8 mouse cellular contexts compared by ENCODE assay signal in the genomic region with DNA sequence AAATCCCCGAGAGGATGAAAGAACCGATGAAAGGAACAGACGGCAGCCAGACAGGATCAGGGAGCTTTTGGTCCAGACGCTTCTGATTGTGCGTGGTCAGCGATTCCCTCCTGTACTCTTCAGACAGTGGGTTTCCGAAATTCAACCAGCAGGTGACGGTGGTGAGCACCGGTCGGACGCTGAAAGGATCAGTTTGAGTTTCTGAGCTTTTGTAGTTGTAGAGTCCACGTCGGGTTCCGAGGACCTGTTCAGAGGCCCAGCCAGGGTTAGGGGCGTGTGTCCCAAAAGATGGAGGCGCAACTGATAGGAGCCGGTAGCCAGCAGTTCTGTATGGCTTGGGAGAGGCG. TPM values are rescaled to one million over a fixed set of nuclear protein-coding genes. Genes with fewer than 3 reads are reported as not detected.
DNase-seq lines count a peak whose midpoint lies in the region; ATAC-seq lines count a peak whose summit lies in the region.

No protein-coding gene starts in this region.

- peak overlapping the region; percentile 58 for H3K4me3 ChIP-seq in embryonic facial prominence, embryonic 15.5 days (replicated peaks)
- H3K4me3 ChIP-seq in hindbrain, embryonic 16.5 days (ENCODE audit: low read length), result peak overlapping the region; percentile 50
- H3K4me3 ChIP-seq in midbrain, embryonic 16.5 days (ENCODE audit: low read depth, low read length), result peak overlapping the region; percentile 46

- H3K27ac ChIP-seq in embryonic facial prominence, embryonic 15.5 days (replicated peaks), result peak overlapping the region; percentile 94
- H3K27ac ChIP-seq in hindbrain, embryonic 16.5 days (ENCODE audit: low read depth, low read length), result peak overlapping the region; percentile 45; the same call in 1 of the 2 replicates
- H3K27ac ChIP-seq in midbrain, embryonic 16.5 days (ENCODE audit: low read length), result peak overlapping the region; percentile 43; the same call in 1 of the 2 replicates

- peak overlapping the region; percentile 88 for H3K4me2 ChIP-seq in embryonic facial prominence, embryonic 15.5 days (replicated peaks)
- H3K4me2 ChIP-seq in hindbrain, embryonic 16.5 days (ENCODE audit: low read length), result peak overlapping the region; percentile 84
- H3K4me2 ChIP-seq in midbrain, embryonic 16.5 days (ENCODE audit: low read length), result peak overlapping the region; percentile 78

- H3K36me3 ChIP-seq in embryonic facial prominence, embryonic 15.5 days, result no peaks in the 10 kb centered on the region
- H3K36me3 ChIP-seq in hindbrain, embryonic 16.5 days (ENCODE audit: control insufficient read depth, insufficient read depth, low read length), result no peaks in the 10 kb centered on the region
- H3K36me3 ChIP-seq in midbrain, embryonic 16.5 days (ENCODE audit: control insufficient read depth, insufficient read depth, low read length), result no peaks in the 10 kb centered on the region

- peak overlapping the region; percentile 58 for H3K9ac ChIP-seq in embryonic facial prominence, embryonic 15.5 days
- H3K9ac ChIP-seq in hindbrain, embryonic 16.5 days (ENCODE audit: low read depth, low read length), result peak overlapping the region; percentile 63
- H3K9ac ChIP-seq in midbrain, embryonic 16.5 days (ENCODE audit: low read depth, low read length), result peak overlapping the region; percentile 51

- peaks cover 66% of the 10 kb centered on the region for H3K4me1 ChIP-seq in embryonic facial prominence, embryonic 15.5 days
- peaks cover 6% of the 10 kb centered on the region for H3K4me1 ChIP-seq in hindbrain, embryonic 16.5 days (ENCODE audit: control insufficient read depth, insufficient read depth, low read depth, low read length)
- H3K4me1 ChIP-seq in midbrain, embryonic 16.5 days (ENCODE audit: control insufficient read depth, insufficient read depth, low read length), result peaks cover 12% of the 10 kb centered on the region; the same call in 1 of the 2 replicates

- under 1% methylated on average over 18 of the region's 18 CpGs for WGBS in embryonic facial prominence, embryonic 15.5 days
- under 1% methylated on average over 18 of the region's 18 CpGs for WGBS in hindbrain, embryonic 16.5 days
- WGBS in midbrain, embryonic 16.5 days, result under 1% methylated on average over 18 of the region's 18 CpGs

- ATAC-seq in embryonic facial prominence, embryonic 15.5 days (ENCODE audit: insufficient number of reproducible peaks, low FRiP score, low TSS enrichment, low read depth), result peak; percentile 30
- peak; percentile 41 for ATAC-seq in hindbrain, embryonic 16.5 days
- peak; percentile 56 for ATAC-seq in midbrain, embryonic 16.5 days

- no peaks in the 10 kb centered on the region for H3K27me3 ChIP-seq in embryonic facial prominence, embryonic 15.5 days
- 0 out of 2 replicates have a peak, but pooled peaks cover 6% of the 10 kb centered on the region for H3K27me3 ChIP-seq in hindbrain, embryonic 16.5 days (replicated peaks; ENCODE audit: control insufficient read depth, insufficient read depth, low read length)
- peaks cover 4% of the 10 kb centered on the region for H3K27me3 ChIP-seq in midbrain, embryonic 16.5 days (ENCODE audit: control insufficient read depth, insufficient read depth, low read depth, low read length)

- peak; percentile 58 to 66 for DNase-seq in layer of hippocampus, postnatal 10 days (ENCODE audit: low spot score in 2 of 2)
- no peak for DNase-seq in layer of hippocampus, adult 8-10 months (ENCODE audit: low spot score in 2 of 2)
- peak; percentile 69 for DNase-seq in adipocyte (ENCODE audit: low spot score)
- peak; percentile 79 for DNase-seq in liver
- DNase-seq in testis, postnatal 10 days (ENCODE audit: low spot score), result peak; percentile 83

- H3K9me3 ChIP-seq in embryonic facial prominence, embryonic 15.5 days (replicated peaks), result no peaks in the 10 kb centered on the region
- H3K9me3 ChIP-seq in hindbrain, embryonic 16.5 days (ENCODE audit: control insufficient read depth, low read length), result no peaks in the 10 kb centered on the region
- no peaks in the 10 kb centered on the region for H3K9me3 ChIP-seq in midbrain, embryonic 16.5 days (replicated peaks; ENCODE audit: control insufficient read depth, low read length, poor library complexity, severe bottlenecking)

RNA-seq across cellular contexts. Expression of a gene that starts 0.7 kb away (rescaled TPM):
- total RNA-seq in layer of hippocampus, postnatal 10 days (2021), result under 1 TPM; 0.85 TPM
- total RNA-seq in layer of hippocampus, adult 8-10 months (2022), result 1 to 10 TPM; 1.4 to 2.8 (median 1.6) TPM
- polyA plus RNA-seq in embryonic facial prominence, embryonic 15.5 days (2015; fragmentation: Nextera tagmentation; extraction: Ambion mirVana), result 13.8 and 18.1 TPM in 2 replicates
- 2.2 and 3.2 TPM in 2 replicates for polyA plus RNA-seq in hindbrain, embryonic 16.5 days (2015; fragmentation: Nextera tagmentation; extraction: Ambion mirVana)
- 1.3 and 1.9 TPM in 2 replicates for polyA plus RNA-seq in midbrain, embryonic 16.5 days (2015; fragmentation: Nextera tagmentation; extraction: Ambion mirVana)

RNA-seq across cellular contexts. Expression of a gene that starts 2.7 kb away (rescaled TPM):
- total RNA-seq in layer of hippocampus, postnatal 10 days (2021), result not detected
- not detected for total RNA-seq in layer of hippocampus, adult 8-10 months (2022)
- 0.35 and 0.47 TPM in 2 replicates for polyA plus RNA-seq in embryonic facial prominence, embryonic 15.5 days (2015; fragmentation: Nextera tagmentation; extraction: Ambion mirVana)
- not detected in 2 replicates for polyA plus RNA-seq in hindbrain, embryonic 16.5 days (2015; fragmentation: Nextera tagmentation; extraction: Ambion mirVana)
- polyA plus RNA-seq in midbrain, embryonic 16.5 days (2015; fragmentation: Nextera tagmentation; extraction: Ambion mirVana), result not detected in 2 replicates

RNA-seq across cellular contexts. Expression of a gene that starts 14.9 kb away (rescaled TPM):
- under 1 TPM; 0.16 to 0.21 TPM for total RNA-seq in layer of hippocampus, postnatal 10 days (2021)
- total RNA-seq in layer of hippocampus, adult 8-10 months (2022), result under 1 TPM in 2 of 4 experiments, not detected in 2; 0.14 to 0.34 TPM
- polyA plus RNA-seq in embryonic facial prominence, embryonic 15.5 days (2015; fragmentation: Nextera tagmentation; extraction: Ambion mirVana), result 1.8 and 2.3 TPM in 2 replicates
- 0.13 and 0.25 TPM in 2 replicates for polyA plus RNA-seq in hindbrain, embryonic 16.5 days (2015; fragmentation: Nextera tagmentation; extraction: Ambion mirVana)
- polyA plus RNA-seq in midbrain, embryonic 16.5 days (2015; fragmentation: Nextera tagmentation; extraction: Ambion mirVana), result 0.26 and 0.42 TPM in 2 replicates

RNA-seq across cellular contexts. Expression of a gene that starts 20.3 kb away (rescaled TPM):
- total RNA-seq in layer of hippocampus, postnatal 10 days (2021), result 1 to 10 TPM; 2.4 to 2.5 TPM
- under 1 TPM in 2 of 4 experiments, not detected in 2; 0.64 to 0.72 TPM for total RNA-seq in layer of hippocampus, adult 8-10 months (2022)
- 8.7 and 9.4 TPM in 2 replicates for polyA plus RNA-seq in embryonic facial prominence, embryonic 15.5 days (2015; fragmentation: Nextera tagmentation; extraction: Ambion mirVana)
- 5.5 and 6.3 TPM in 2 replicates for polyA plus RNA-seq in hindbrain, embryonic 16.5 days (2015; fragmentation: Nextera tagmentation; extraction: Ambion mirVana)
- 6.6 and 7.4 TPM in 2 replicates for polyA plus RNA-seq in midbrain, embryonic 16.5 days (2015; fragmentation: Nextera tagmentation; extraction: Ambion mirVana)

RNA-seq across cellular contexts. Expression of a gene that starts 20.4 kb away (rescaled TPM):
- 100 to 1,000 TPM; 127 to 146 TPM for total RNA-seq in layer of hippocampus, postnatal 10 days (2021)
- total RNA-seq in layer of hippocampus, adult 8-10 months (2022), result 100 to 1,000 TPM in 3 of 4 experiments, 10 to 100 TPM in 1; 92.4 to 126 (median 112) TPM
- 7.8 and 8.5 TPM in 2 replicates for polyA plus RNA-seq in embryonic facial prominence, embryonic 15.5 days (2015; fragmentation: Nextera tagmentation; extraction: Ambion mirVana)
- 17.8 and 19.0 TPM in 2 replicates for polyA plus RNA-seq in hindbrain, embryonic 16.5 days (2015; fragmentation: Nextera tagmentation; extraction: Ambion mirVana)
- polyA plus RNA-seq in midbrain, embryonic 16.5 days (2015; fragmentation: Nextera tagmentation; extraction: Ambion mirVana), result 18.7 and 24.1 TPM in 2 replicates

Comparison
In these comparisons a context has a peak if more than half of its experiments do, and no peak if none do; other contexts are left out.
1. DNase-seq: peak in layer of hippocampus, postnatal 10 days (2 of 2), adipocyte (single experiment), liver (single experiment) and testis, postnatal 10 days (single experiment); none in layer of hippocampus, adult 8-10 months (0 of 2).
2. H3K27ac ChIP-seq: peak in every context shown above with its lines; median percentile 94 in embryonic facial prominence, embryonic 15.5 days; 45 in hindbrain, embryonic 16.5 days; 43 in midbrain, embryonic 16.5 days.
3. Peak in every context shown above with its lines, with median percentiles within 50 percentile points of each other: ATAC-seq, H3K4me2 ChIP-seq, H3K4me3 ChIP-seq and H3K9ac ChIP-seq.